Mouse (Mus musculus): Measurements from ENCODE around the gene Galnt18. TPM values are rescaled to one million over a fixed set of nuclear protein-coding genes. Genes with fewer than 3 reads are reported as not detected.

The Galnt18 gene
- polyA plus RNA-seq, 1 experiment, result 21.9 TPM

DNA sequence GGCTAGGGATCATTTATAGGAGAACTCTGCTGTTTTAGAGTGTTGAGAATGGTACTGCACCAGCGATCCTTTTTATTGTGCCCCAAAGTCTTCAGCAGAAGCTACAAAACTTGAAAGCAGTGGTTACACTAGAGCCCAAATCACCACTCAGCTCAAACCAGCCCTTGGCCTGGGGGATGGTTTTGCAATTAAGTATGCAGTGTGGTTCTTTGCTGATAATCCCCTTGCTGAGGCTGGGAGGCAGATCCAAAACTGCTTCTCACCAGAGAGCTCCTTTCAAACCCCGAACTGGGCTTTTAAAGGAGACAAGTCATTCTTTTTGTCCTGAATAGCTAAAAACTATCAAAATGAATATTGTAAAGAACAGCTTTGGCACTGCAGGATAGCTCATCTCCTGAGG, 346.6 kb downstream of the Galnt18 start:
- Histone ChIP-seq H3K4me3 (replicated peaks; ENCODE audit: insufficient read depth, low read depth, low read length) (no peak overlapping the region), H3K27ac (ENCODE audit: insufficient read depth, low read length) (no peak overlapping the region), H3K4me1 (ENCODE audit: control insufficient read depth, insufficient read depth, low read length) (no peaks in the 10 kb centered on the region), H3K27me3 (ENCODE audit: control insufficient read depth, insufficient read depth, low read length) (no peaks in the 10 kb centered on the region)
- TF ChIP-seq CTCF (IDR thresholded peaks at IDR 0.05; ENCODE audit: borderline replicate concordance, insufficient read depth, low read depth, low read length) (no peak), POLR2A (IDR thresholded peaks at IDR 0.05; ENCODE audit: borderline replicate concordance, insufficient read depth, low read length) (no peak)
- WGBS, result 54% methylated on average over 2 of the region's 2 CpGs
- DNase-seq, result no peak

GRCm38 (mm10) chr7:111427392-111427791, 352.4 kb downstream of the Galnt18 start:
- Histone ChIP-seq H3K4me1 (ENCODE audit: control insufficient read depth, insufficient read depth, low read length) (no peaks in the 10 kb centered on the region), H3K4me3 (replicated peaks; ENCODE audit: insufficient read depth, low read depth, low read length) (no peak overlapping the region), H3K27me3 (ENCODE audit: control insufficient read depth, insufficient read depth, low read length) (no peaks in the 10 kb centered on the region), H3K27ac (ENCODE audit: insufficient read depth, low read length) (no peak overlapping the region)
- TF ChIP-seq POLR2A (IDR thresholded peaks at IDR 0.05; ENCODE audit: borderline replicate concordance, insufficient read depth, low read length), result no peak
- no peak for TF ChIP-seq CTCF (IDR thresholded peaks at IDR 0.05; ENCODE audit: borderline replicate concordance, insufficient read depth, low read depth, low read length)
- no peak for DNase-seq
- WGBS, result 98% methylated on average over 1 of the region's 1 CpGs

Other genes starting within 250 kb of the Galnt18 start
- 45.1 and 46.7 TPM in 2 replicates for gene Usp47, start 243.5 kb upstream of the Galnt18 start, polyA plus RNA-seq (2012; rRNA removed)